Mouse (Mus musculus) embryo, embryonic 10 days (tissue): Measurements from ENCODE around the gene Nipsnap1.

Experiments used
- DNase-seq: peaks from one replicate; pipeline ENCODE4 v3.0.0-alpha.2; 2015; ENCODE audit warnings: low spot score

The Nipsnap1 gene

GRCm38 (mm10) chr11:4873755-4874475 lies at the start of gene Nipsnap1:
Gene Nipsnap1, plus strand, starts transcription at chr11:4873951.
- DNase-seq, result peak; percentile 92

GRCm38 (mm10) chr11:4826152-4826778 lies 47.5 kb upstream of the Nipsnap1 start:
- DNase-seq, result no peak

GRCm38 (mm10) chr11:4827340-4827739 lies 46.4 kb upstream of the Nipsnap1 start:
- DNase-seq, result no peak

- no peak for DNase-seq
Observed at GRCm38 (mm10) chr11:4827916-4828315, 45.8 kb upstream of the Nipsnap1 start.

- no peak for DNase-seq
Observed at GRCm38 (mm10) chr11:4831066-4831465, 42.7 kb upstream of the Nipsnap1 start.

GRCm38 (mm10) chr11:4833295-4833939 lies 40.3 kb upstream of the Nipsnap1 start:
- DNase-seq, result no peak

- no peak for DNase-seq
Observed at GRCm38 (mm10) chr11:4835436-4835835, 38.3 kb upstream of the Nipsnap1 start.

GRCm38 (mm10) chr11:4836755-4837154 lies 37.0 kb upstream of the Nipsnap1 start:
- peak; percentile 66 for DNase-seq

- no peak for DNase-seq
Observed at GRCm38 (mm10) chr11:4837342-4837741, 36.4 kb upstream of the Nipsnap1 start.

GRCm38 (mm10) chr11:4838235-4838634 lies 35.5 kb upstream of the Nipsnap1 start:
- DNase-seq, result no peak

GRCm38 (mm10) chr11:4840942-4841526 lies 32.7 kb upstream of the Nipsnap1 start:
- no peak for DNase-seq

- peak; percentile 61 for DNase-seq
Observed at GRCm38 (mm10) chr11:4848483-4849248, 25.1 kb upstream of the Nipsnap1 start.

- DNase-seq, result peak; percentile 99
Observed at GRCm38 (mm10) chr11:4849258-4849943, 24.4 kb upstream of the Nipsnap1 start, which contains the start of gene Nf2. Gene Nf2, minus strand, starts transcription at chr11:4849536.

- DNase-seq, result no peak
Observed at GRCm38 (mm10) chr11:4850404-4850803, 23.3 kb upstream of the Nipsnap1 start.

- no peak for DNase-seq
Observed at GRCm38 (mm10) chr11:4853021-4853420, 20.7 kb upstream of the Nipsnap1 start.

- DNase-seq, result no peak
Observed at GRCm38 (mm10) chr11:4854181-4854580, 19.6 kb upstream of the Nipsnap1 start.

GRCm38 (mm10) chr11:4858416-4858815 lies 15.3 kb upstream of the Nipsnap1 start:
- no peak for DNase-seq

GRCm38 (mm10) chr11:4860986-4861385 lies 12.8 kb upstream of the Nipsnap1 start:
- DNase-seq, result no peak

- peak; percentile 41 for DNase-seq
Observed at GRCm38 (mm10) chr11:4861816-4862604, 11.7 kb upstream of the Nipsnap1 start.

- no peak for DNase-seq
Observed at GRCm38 (mm10) chr11:4862730-4863129, 11.0 kb upstream of the Nipsnap1 start.
